Mouse (Mus musculus) bone marrow macrophage, adult 2 months (primary cell): ENCODE measurements around the gene Arid3b.

Experiments used
- CTCF ChIP-seq: IDR thresholded peaks from 2 replicates; pipeline ENCODE4 v1.5.1; 2012; ENCODE audit warnings: low read depth, mild to moderate bottlenecking, low read length, moderate library complexity
- POLR2A ChIP-seq: IDR thresholded peaks from 2 replicates; pipeline ENCODE4 v1.6.1; 2012; ENCODE audit warnings: mild to moderate bottlenecking, low read depth, low read length, borderline replicate concordance

- TF ChIP-seq CTCF = no peak
- no peak for TF ChIP-seq POLR2A
Measured at GRCm38 (mm10) chr9:57761563-57762551, 74.7 kb downstream of the Arid3b start.
